Mouse (Mus musculus): Measurements from ENCODE around the gene Macf1.

GRCm38 (mm10) chr4:123335796-123336585 lies 348.2 kb downstream of the Macf1 start:
- no peak for TF ChIP-seq POLR2A (IDR thresholded peaks at IDR 0.05; ENCODE audit: insufficient read depth, low read depth, low read length)
- TF ChIP-seq CTCF (IDR thresholded peaks at IDR 0.05): no peak
- TF ChIP-seq EP300 (IDR thresholded peaks at IDR 0.05; ENCODE audit: insufficient read depth, low read depth, low read length): no peak
